Mouse (Mus musculus): ENCODE results near the gene Fau. TPM values are rescaled to one million over a fixed set of nuclear protein-coding genes. Genes with fewer than 3 reads are reported as not detected.

Fau gene
- polyA plus RNA-seq, 1 experiment from 2014 or later, result 729 TPM

DNA sequence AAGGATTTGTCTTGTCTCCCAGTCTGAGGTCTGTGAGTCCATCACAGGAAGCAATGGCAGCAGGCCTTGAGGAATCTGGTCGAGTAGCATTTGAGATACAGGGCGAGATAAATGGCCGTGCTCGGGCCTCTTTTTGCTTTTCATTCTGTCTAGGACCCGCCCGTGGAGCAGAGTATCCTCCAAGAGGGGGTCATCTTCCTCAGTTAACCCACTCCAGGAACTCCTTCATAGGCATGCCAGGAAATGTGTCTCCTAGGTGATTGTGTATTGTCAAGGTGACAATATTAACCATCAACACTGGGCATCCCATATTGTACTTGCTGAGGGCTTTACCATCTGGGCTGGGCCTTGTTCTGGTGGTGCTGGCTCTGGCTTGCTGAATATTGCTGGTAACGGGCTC is 36.5 kb downstream of the Fau start, which contains the start of gene AC131692.1:
Gene AC131692.1, plus strand, starts transcription at position 301 of the 400 bp plus-strand sequence.
- Histone ChIP-seq H3K36me3 (ENCODE audit: control insufficient read depth, insufficient read depth, low read length) (peaks cover 9% of the 10 kb centered on the region), H3K4me3 (ENCODE audit: low read depth, low read length) (no peak within 1 kb of the TSS), H3K9ac (ENCODE audit: low read length) (no peak within 1 kb of the TSS), H3K4me1 (replicated peaks; ENCODE audit: control insufficient read depth, insufficient read depth, low read length) (no peaks in the 10 kb centered on the region), H3K9me3 (ENCODE audit: control insufficient read depth, low read length) (no peaks in the 10 kb centered on the region), H3K27ac (ENCODE audit: low read depth, low read length) (no peak within 1 kb of the TSS), H3K27me3 (ENCODE audit: control insufficient read depth, insufficient read depth, low read length) (no peaks in the 10 kb centered on the region), H3K4me2 (ENCODE audit: low read depth, low read length, severe bottlenecking) (no peak within 1 kb of the TSS)
- WGBS, result 86% methylated on average over 7 of the region's 7 CpGs
- no peak for ATAC-seq (replicated peaks; ENCODE audit: low FRiP score)
- DNase-seq (ENCODE audit: low spot score), result no peak

DNA sequence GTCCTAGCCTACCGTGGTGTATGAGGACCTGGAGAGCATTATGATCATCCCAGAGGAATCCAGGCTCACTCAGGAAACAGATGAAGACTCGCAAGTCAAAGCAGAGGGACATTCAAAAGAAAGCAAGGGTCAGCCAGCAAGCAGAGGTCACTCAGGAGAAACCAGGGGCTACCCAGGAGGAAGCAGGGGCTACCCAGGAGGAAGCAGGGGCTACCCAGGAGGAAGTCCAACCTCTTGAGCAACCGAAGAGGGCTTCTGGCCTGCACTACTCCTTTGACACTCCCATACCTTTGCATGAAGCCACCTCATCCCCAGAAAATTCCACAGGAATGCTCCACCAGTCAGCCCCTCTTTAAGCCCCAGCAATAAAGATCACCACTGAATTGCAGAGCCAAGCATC is 40.2 kb downstream of the Fau start:
- 87% methylated on average over 3 of the region's 3 CpGs for WGBS
- H3K27me3 ChIP-seq (ENCODE audit: control insufficient read depth, insufficient read depth, low read length), result no peaks in the 10 kb centered on the region
- no peaks in the 10 kb centered on the region for H3K9me3 ChIP-seq (ENCODE audit: control insufficient read depth, low read length)
- ATAC-seq (replicated peaks; ENCODE audit: low FRiP score) (no peak), DNase-seq (ENCODE audit: low spot score) (no peak)
- no peaks in the 10 kb centered on the region for H3K4me1 ChIP-seq (replicated peaks; ENCODE audit: control insufficient read depth, insufficient read depth, low read length)
- no peaks in the 10 kb centered on the region; the same call in 1 of the 2 replicates for H3K36me3 ChIP-seq (ENCODE audit: control insufficient read depth, insufficient read depth, low read length)
- H3K4me2 ChIP-seq (ENCODE audit: low read depth, low read length, severe bottlenecking), result no peak overlapping the region
- H3K27ac ChIP-seq (ENCODE audit: low read depth, low read length), result no peak overlapping the region
- no peak overlapping the region for H3K4me3 ChIP-seq (ENCODE audit: low read depth, low read length)
- H3K9ac ChIP-seq (ENCODE audit: low read length), result no peak overlapping the region

DNA sequence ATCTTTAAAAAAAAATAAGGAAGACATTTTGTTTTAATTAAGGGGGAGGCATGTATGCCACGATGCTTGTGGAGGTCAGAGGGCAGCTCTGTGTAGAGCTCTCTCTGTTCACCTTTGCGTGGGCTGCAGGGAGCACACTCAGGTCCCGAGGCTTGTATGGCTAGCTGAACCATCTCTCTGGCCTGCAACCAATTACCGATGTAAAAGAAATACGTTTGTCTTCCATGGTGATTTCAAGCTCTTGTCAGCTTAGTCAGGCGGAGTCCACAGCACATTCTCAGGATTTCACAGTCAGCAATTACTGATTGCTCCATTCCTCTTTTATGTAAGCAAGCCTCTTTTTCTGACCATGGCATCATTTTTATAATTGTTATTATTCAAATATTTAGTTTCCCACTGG is 43.5 kb downstream of the Fau start:
- H3K4me1 ChIP-seq (replicated peaks; ENCODE audit: control insufficient read depth, insufficient read depth, low read length), result no peaks in the 10 kb centered on the region
- ATAC-seq (replicated peaks; ENCODE audit: low FRiP score), result no peak
- no peak for DNase-seq (ENCODE audit: low spot score)
- H3K4me3 ChIP-seq (ENCODE audit: low read depth, low read length), result no peak overlapping the region
- no peaks in the 10 kb centered on the region; the same call in 1 of the 2 replicates for H3K36me3 ChIP-seq (ENCODE audit: control insufficient read depth, insufficient read depth, low read length)
- no peaks in the 10 kb centered on the region for H3K27me3 ChIP-seq (ENCODE audit: control insufficient read depth, insufficient read depth, low read length)
- no peak overlapping the region for H3K9ac ChIP-seq (ENCODE audit: low read length)
- H3K27ac ChIP-seq (ENCODE audit: low read depth, low read length), result no peak overlapping the region
- no peaks in the 10 kb centered on the region for H3K9me3 ChIP-seq (ENCODE audit: control insufficient read depth, low read length)
- 70% methylated on average over 6 of the region's 6 CpGs for WGBS
- no peak overlapping the region for H3K4me2 ChIP-seq (ENCODE audit: low read depth, low read length, severe bottlenecking)

DNA sequence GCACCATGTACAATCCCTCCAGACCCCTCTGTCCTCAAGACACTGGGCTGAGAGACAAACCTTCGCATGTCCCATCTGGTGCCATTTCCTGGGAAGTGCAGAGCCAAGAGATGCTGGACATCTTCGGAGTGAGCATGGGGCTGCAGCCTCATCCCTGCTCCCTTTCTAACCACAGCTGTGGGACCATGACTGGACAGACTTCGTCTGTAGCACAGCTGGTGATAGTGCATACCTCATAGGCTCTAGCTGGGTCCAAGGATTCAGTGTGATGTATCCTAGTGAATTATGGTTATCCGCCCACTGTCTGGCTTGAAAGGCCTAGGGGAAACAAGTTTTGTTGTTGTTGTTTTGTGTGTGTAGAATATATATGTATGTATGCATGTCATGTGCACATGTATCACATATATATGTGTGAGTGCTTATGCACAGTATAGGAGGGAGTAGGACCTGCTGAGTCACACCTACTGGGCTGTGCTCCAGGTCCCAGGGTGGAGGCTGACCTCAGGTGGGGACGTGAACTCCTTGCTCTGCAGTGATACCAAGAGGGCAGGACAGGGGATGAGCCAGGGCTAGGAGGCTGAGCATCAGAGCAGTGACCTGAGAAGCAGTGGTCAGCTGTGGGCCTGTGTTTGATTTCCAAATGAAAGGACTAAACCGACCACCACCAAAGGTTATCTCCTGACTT is 44.7 kb downstream of the Fau start:
- H3K4me1 ChIP-seq (replicated peaks; ENCODE audit: control insufficient read depth, insufficient read depth, low read length), result no peaks in the 10 kb centered on the region

DNA sequence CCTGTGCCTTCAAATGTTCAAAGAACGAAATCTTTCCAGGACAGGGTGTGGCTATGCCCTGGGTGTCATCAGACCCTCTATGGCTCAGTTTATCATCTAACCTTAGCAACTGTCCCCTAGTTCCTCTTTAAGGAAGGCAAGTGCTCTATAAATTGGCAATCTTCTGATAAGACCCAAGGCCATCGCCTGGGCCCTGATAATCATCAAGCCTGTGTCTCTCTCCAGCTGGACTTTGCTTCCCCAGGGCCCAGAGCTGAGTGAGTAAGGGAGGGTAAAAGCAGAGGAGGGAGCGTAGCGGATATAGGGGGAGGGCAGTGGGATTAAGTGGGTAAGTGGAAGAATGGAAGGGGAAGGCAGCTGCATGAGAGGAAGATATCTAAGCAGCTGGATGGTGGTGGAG is 46.8 kb downstream of the Fau start:
- no peaks in the 10 kb centered on the region for H3K36me3 ChIP-seq (ENCODE audit: control insufficient read depth, insufficient read depth, low read length)
- H3K9me3 ChIP-seq (ENCODE audit: control insufficient read depth, low read length), result no peaks in the 10 kb centered on the region
- WGBS, result 88% methylated on average over 4 of the region's 4 CpGs
- H3K4me3 ChIP-seq (ENCODE audit: low read depth, low read length), result no peak overlapping the region
- H3K27me3 ChIP-seq (ENCODE audit: control insufficient read depth, insufficient read depth, low read length), result no peaks in the 10 kb centered on the region
- no peaks in the 10 kb centered on the region for H3K4me1 ChIP-seq (replicated peaks; ENCODE audit: control insufficient read depth, insufficient read depth, low read length)
- ATAC-seq (replicated peaks; ENCODE audit: low FRiP score), result no peak
- no peak for DNase-seq (ENCODE audit: low spot score)
- no peak overlapping the region for H3K27ac ChIP-seq (ENCODE audit: low read depth, low read length)
- H3K4me2 ChIP-seq (ENCODE audit: low read depth, low read length, severe bottlenecking), result no peak overlapping the region
- no peak overlapping the region for H3K9ac ChIP-seq (ENCODE audit: low read length)

More for the DNA sequence above, 44.7 kb downstream of the Fau start:
- no peak for DNase-seq (ENCODE audit: low spot score)
- H3K9ac ChIP-seq (ENCODE audit: low read length), result no peak overlapping the region
- H3K27me3 ChIP-seq (ENCODE audit: control insufficient read depth, insufficient read depth, low read length), result no peaks in the 10 kb centered on the region
- no peak overlapping the region for H3K4me3 ChIP-seq (ENCODE audit: low read depth, low read length)
- no peaks in the 10 kb centered on the region for H3K9me3 ChIP-seq (ENCODE audit: control insufficient read depth, low read length)
- H3K27ac ChIP-seq (ENCODE audit: low read depth, low read length), result no peak overlapping the region
- 78% methylated on average over 6 of the region's 6 CpGs for WGBS
- H3K36me3 ChIP-seq (ENCODE audit: control insufficient read depth, insufficient read depth, low read length), result no peaks in the 10 kb centered on the region; the same call in 1 of the 2 replicates
- H3K4me2 ChIP-seq (ENCODE audit: low read depth, low read length, severe bottlenecking), result no peak overlapping the region
- ATAC-seq (replicated peaks; ENCODE audit: low FRiP score), result no peak

DNA sequence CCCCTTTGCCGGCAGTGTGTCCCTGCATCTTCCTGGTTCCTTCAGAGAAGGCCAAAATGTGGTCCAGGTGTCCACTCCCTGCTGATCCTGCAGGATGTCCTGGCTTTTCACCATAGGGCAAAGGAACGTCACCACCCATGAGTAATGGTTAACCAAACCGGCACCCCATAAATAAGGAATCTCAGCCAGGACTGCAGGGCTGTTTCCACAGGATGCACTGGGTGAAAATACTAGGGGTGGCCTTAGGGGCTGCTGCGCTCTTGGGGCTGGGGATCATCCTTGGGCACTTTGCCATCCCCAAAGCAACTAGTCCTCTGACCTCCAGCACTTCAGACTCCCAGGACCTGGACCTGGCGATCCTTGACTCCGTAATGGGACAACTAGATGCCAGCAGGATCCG is 47.9 kb downstream of the Fau start, which contains the start of gene Naaladl1:
Gene Naaladl1, plus strand, starts transcription at position 197 of the 400 bp plus-strand sequence.
- H3K4me1 ChIP-seq (replicated peaks; ENCODE audit: control insufficient read depth, insufficient read depth, low read length), result no peaks in the 10 kb centered on the region
- H3K27ac ChIP-seq (ENCODE audit: low read depth, low read length), result no peak within 1 kb of the TSS
- 88% methylated on average over 7 of the region's 7 CpGs for WGBS
- no peak within 1 kb of the TSS for H3K9ac ChIP-seq (ENCODE audit: low read length)
- H3K9me3 ChIP-seq (ENCODE audit: control insufficient read depth, low read length), result no peaks in the 10 kb centered on the region
- no peak for ATAC-seq (replicated peaks; ENCODE audit: low FRiP score)
- no peak for DNase-seq (ENCODE audit: low spot score)
- no peaks in the 10 kb centered on the region for H3K27me3 ChIP-seq (ENCODE audit: control insufficient read depth, insufficient read depth, low read length)
- H3K4me3 ChIP-seq (ENCODE audit: low read depth, low read length), result no peak within 1 kb of the TSS
- no peaks in the 10 kb centered on the region for H3K36me3 ChIP-seq (ENCODE audit: control insufficient read depth, insufficient read depth, low read length)
- H3K4me2 ChIP-seq (ENCODE audit: low read depth, low read length, severe bottlenecking), result no peak within 1 kb of the TSS

Small RNA genes within 50 kb of the gene (microRNA-seq; reads per million reads assigned to microRNA genes)
- not detected for gene Mir6988 (ENCODE audit: insufficient number of aligned reads)

Other genes with a start within 250 kb of the Fau start
- 20.4 and 24.5 TPM in 2 replicates for gene Frmd8, start 182.6 kb upstream of the Fau start, polyA plus RNA-seq (2014; fragmentation: Nextera tagmentation; extraction: Ambion mirVana)
- 0.90 and 1.1 TPM in 2 replicates for gene Slc25a45, start 180.0 kb upstream of the Fau start, polyA plus RNA-seq (2014; fragmentation: Nextera tagmentation; extraction: Ambion mirVana)
- gene Tigd3, start 163.7 kb upstream of the Fau start, polyA plus RNA-seq (2014; fragmentation: Nextera tagmentation; extraction: Ambion mirVana), result 10.1 and 10.7 TPM in 2 replicates
- gene Dpf2, start 144.8 kb upstream of the Fau start, polyA plus RNA-seq (2014; fragmentation: Nextera tagmentation; extraction: Ambion mirVana), result 232 and 246 TPM in 2 replicates
- gene Cdc42ep2, start 133.0 kb upstream of the Fau start, polyA plus RNA-seq (2014; fragmentation: Nextera tagmentation; extraction: Ambion mirVana), result 1.8 and 2.5 TPM in 2 replicates
- 108 and 118 TPM in 2 replicates for gene Pola2, start 93.6 kb upstream of the Fau start, polyA plus RNA-seq (2014; fragmentation: Nextera tagmentation; extraction: Ambion mirVana)
- not detected in 2 replicates for gene Slc22a20, start 71.7 kb upstream of the Fau start, polyA plus RNA-seq (2014; fragmentation: Nextera tagmentation; extraction: Ambion mirVana)
- gene Capn1, start 41.9 kb upstream of the Fau start, polyA plus RNA-seq (2014; fragmentation: Nextera tagmentation; extraction: Ambion mirVana), result 3.9 and 5.3 TPM in 2 replicates
- gene Syvn1, start 11.3 kb upstream of the Fau start, polyA plus RNA-seq (2014; fragmentation: Nextera tagmentation; extraction: Ambion mirVana), result 29.1 and 35.8 TPM in 2 replicates
- gene Mrpl49, start 59 bp upstream of the Fau start, polyA plus RNA-seq (2014; fragmentation: Nextera tagmentation; extraction: Ambion mirVana), result 86.8 and 89.2 TPM in 2 replicates
- 39.6 and 42.5 TPM in 2 replicates for gene Znhit2, start 3.3 kb downstream of the Fau start, polyA plus RNA-seq (2014; fragmentation: Nextera tagmentation; extraction: Ambion mirVana)
- 31.7 and 33.3 TPM in 2 replicates for gene Tm7sf2, start 10.5 kb downstream of the Fau start, polyA plus RNA-seq (2014; fragmentation: Nextera tagmentation; extraction: Ambion mirVana)
- gene Vps51, start 19.4 kb downstream of the Fau start, polyA plus RNA-seq (2014; fragmentation: Nextera tagmentation; extraction: Ambion mirVana), result 60.3 and 61.8 TPM in 2 replicates
- not detected in 2 replicates for gene Tmem262, start 22.2 kb downstream of the Fau start, polyA plus RNA-seq (2014; fragmentation: Nextera tagmentation; extraction: Ambion mirVana)
- 1.2 and 1.5 TPM in 2 replicates for gene Gm28374, start 24.4 kb downstream of the Fau start, polyA plus RNA-seq (2014; fragmentation: Nextera tagmentation; extraction: Ambion mirVana)
- gene Zfpl1, start 27.1 kb downstream of the Fau start, polyA plus RNA-seq (2014; fragmentation: Nextera tagmentation; extraction: Ambion mirVana), result 62.5 and 75.0 TPM in 2 replicates
- gene Cdca5, start 27.1 kb downstream of the Fau start, polyA plus RNA-seq (2014; fragmentation: Nextera tagmentation; extraction: Ambion mirVana), result 75.5 and 76.7 TPM in 2 replicates
- 0.90 and 1.3 TPM in 2 replicates for gene AC131692.1, start 36.6 kb downstream of the Fau start, polyA plus RNA-seq (2014; fragmentation: Nextera tagmentation; extraction: Ambion mirVana)
- 0.93 and 1.0 TPM in 2 replicates for gene Naaladl1, start 47.9 kb downstream of the Fau start, polyA plus RNA-seq (2014; fragmentation: Nextera tagmentation; extraction: Ambion mirVana)
- 64.5 and 73.7 TPM in 2 replicates for gene Sac3d1, start 60.8 kb downstream of the Fau start, polyA plus RNA-seq (2014; fragmentation: Nextera tagmentation; extraction: Ambion mirVana)
- 27.4 and 30.9 TPM in 2 replicates for gene Snx15, start 70.5 kb downstream of the Fau start, polyA plus RNA-seq (2014; fragmentation: Nextera tagmentation; extraction: Ambion mirVana)
- not detected in 2 replicates for gene Batf2, start 83.1 kb downstream of the Fau start, polyA plus RNA-seq (2014; fragmentation: Nextera tagmentation; extraction: Ambion mirVana)
- 72.2 and 79.6 TPM in 2 replicates for gene Arl2, start 83.7 kb downstream of the Fau start, polyA plus RNA-seq (2014; fragmentation: Nextera tagmentation; extraction: Ambion mirVana)
- gene Majin, start 126.5 kb downstream of the Fau start, polyA plus RNA-seq (2014; fragmentation: Nextera tagmentation; extraction: Ambion mirVana), result not detected in 2 replicates
- 0.65 TPM in 1 of 2 replicates, not detected in the other for gene Gpha2, start 168.5 kb downstream of the Fau start, polyA plus RNA-seq (2014; fragmentation: Nextera tagmentation; extraction: Ambion mirVana)
- gene Ppp2r5b, start 178.0 kb downstream of the Fau start, polyA plus RNA-seq (2014; fragmentation: Nextera tagmentation; extraction: Ambion mirVana), result 41.4 and 45.6 TPM in 2 replicates
- gene Atg2a, start 183.8 kb downstream of the Fau start, polyA plus RNA-seq (2014; fragmentation: Nextera tagmentation; extraction: Ambion mirVana), result 12.3 and 14.6 TPM in 2 replicates
- gene Ehd1, start 218.9 kb downstream of the Fau start, polyA plus RNA-seq (2014; fragmentation: Nextera tagmentation; extraction: Ambion mirVana), result 72.6 and 74.2 TPM in 2 replicates
- 0.55 TPM in 2 replicates for gene Cdc42bpg, start 248.6 kb downstream of the Fau start, polyA plus RNA-seq (2014; fragmentation: Nextera tagmentation; extraction: Ambion mirVana)

All from forebrain, embryonic 11.5 days (tissue).